Mouse (Mus musculus): ENCODE measurements around the gene Tpst2.

The Tpst2 gene

DNA sequence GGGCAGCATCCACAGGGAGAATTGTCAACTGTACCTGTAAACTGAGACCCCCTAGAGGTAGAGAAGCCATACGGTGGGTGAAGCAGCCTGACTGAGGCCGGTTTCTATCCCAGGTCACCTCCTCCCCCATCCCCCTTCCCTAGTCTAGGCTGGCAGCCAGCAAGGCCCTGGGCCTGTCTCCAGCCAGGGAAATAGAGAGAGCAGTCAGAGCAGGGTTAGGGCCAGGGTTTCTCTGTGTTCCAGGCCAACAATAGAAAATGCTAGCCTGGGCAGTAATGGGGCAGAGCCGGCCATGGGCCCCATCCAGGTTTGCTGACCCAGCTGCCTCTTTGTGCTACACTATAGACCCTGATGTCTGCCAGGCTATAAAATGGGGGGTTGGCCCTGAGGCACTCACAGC lies 21.1 kb upstream of the Tpst2 start, which contains the start of gene Crybb1:
Gene Crybb1 (plus strand): TSS at position 390 of the 400 bp plus-strand sequence.
- no peak for DNase-seq (ENCODE audit: low read depth, low spot score)

DNA sequence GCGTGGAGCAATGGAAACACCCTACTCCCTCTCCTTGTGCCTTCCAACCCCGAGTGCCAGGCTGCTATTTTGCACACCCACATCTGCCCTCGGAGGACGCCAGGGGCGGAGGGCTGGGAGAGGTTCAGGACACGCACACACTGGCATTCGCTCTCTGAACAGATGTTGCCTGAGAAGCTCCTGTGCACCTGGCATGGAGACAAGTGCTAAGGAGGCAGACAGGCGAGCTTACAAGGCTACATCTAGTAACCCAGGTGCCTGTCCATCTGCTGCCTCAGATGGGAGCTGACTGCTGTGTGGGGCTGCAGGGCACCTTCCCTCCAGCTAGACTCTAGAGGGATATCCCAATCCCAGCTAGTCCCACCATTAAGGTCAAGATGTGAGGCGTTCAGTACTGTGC lies 20.0 kb upstream of the Tpst2 start:
- DNase-seq (ENCODE audit: low read depth, low spot score), result peak; percentile 36

DNA sequence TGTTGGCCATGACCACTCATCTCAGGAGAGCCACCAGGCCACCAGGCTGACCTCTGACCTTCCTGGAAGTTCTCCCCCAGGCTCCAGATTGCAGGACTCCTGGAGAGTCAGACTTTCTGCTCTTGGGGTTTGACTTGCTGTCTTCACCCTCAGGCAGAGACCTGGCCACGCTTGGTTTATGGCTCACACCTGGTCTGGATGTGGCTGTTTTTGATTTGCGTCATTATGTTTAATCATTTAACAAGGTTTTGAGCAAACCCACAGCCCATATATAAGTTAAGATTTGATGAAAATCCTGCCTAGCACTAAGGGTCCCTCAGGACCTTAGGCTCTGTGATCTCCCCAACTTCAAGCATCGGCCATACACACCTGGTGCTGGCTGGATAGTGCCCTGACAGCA lies 18.6 kb upstream of the Tpst2 start:
- no peak for DNase-seq (ENCODE audit: low read depth, low spot score)

DNA sequence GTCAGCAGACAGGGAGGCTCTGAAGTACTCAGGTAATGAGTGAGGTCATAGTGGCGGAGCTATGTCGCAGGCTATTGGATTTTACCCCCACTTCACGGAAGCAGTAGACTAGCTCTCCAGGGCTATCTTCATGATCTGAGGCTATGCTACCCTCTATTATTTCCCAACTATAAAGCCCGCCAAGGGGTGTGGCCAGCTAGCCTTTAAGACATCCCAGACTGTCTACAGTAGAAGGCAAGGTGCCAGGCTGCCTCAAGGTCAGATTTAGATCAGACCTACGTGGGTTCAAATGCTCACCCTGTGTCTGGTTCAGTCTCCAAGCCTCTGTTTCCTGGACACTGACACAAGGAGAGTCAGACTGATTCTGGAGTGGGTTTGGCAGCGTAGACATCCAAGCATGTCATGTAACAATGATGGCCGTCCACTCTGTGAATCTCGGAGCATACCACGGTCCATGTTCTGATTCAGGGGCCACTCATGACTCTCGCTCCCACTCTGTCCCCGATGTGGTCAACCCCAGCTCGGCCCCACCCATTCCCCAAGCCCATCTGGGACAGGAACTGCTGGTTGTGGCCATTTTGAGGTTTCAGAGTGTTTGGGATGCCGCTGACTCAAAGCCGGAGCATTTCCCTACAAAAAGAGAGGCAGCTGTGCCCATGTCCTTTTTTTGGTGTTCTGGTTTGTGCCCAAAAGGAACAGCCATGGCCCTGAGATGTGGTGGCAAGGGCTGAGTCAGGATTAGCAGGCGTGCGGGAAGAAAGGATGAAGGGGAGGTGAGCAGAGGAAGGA lies 16.4 kb upstream of the Tpst2 start:
- no peak for DNase-seq (ENCODE audit: low read depth, low spot score)

DNA sequence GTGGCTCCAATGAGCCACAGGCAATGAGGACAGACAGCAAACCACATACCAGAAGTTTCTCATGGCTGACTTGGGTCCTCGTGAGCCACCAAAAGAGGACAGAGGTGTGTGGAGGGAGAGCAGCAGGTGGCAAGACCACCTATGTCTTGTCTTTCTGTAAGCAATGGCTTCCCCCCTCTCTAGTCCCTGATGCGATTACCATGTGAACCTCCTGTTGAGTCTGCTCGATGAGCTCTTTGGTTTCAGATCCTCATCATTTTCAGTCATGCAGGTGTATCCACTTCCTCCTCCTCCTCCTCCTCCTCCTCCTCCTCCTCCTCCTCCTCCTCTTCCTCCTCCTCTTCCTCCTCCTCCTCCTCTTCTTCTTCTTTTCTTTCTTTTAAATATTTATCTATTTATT lies 15.7 kb upstream of the Tpst2 start:
- DNase-seq (ENCODE audit: low read depth, low spot score), result peak; percentile 44

DNA sequence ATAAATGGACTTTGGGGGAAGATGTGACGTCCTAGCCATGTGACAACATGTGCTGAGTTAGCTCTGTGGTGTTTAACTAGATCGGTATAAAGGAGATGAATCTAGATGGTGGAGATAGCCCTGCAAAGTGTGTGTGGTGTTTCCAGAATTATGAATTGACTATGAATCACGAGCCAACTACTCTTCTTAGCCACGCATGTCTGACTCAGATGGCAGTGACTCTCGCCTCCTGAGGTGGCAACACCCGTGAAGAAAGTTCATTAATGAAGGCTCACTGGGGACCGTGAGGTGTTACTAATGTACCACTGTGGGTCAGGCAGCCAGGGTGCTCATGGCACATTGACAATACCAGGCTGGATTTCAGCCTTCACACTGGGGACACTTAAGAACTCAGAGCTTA lies 12.4 kb upstream of the Tpst2 start:
- no peak for DNase-seq (ENCODE audit: low read depth, low spot score)

DNA sequence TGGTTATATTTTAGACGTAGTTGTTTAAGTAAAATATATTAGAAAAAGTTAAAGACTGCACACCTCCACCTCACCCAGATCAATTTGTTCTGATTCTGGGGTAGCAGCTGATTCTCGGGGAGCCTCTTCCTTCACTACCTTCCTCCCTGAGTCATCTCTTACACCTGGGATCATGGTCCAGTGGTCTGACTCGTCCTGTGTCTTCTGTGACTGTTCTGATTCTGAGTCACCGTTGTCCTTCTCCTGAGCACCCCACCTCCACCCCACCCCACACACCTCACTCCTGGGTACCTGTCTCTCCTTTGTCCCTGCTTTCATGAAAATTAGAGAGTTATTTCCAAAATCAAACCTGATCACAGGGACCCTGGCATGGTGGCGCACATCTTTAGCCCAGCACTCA lies 11.4 kb upstream of the Tpst2 start:
- DNase-seq (ENCODE audit: low read depth, low spot score), result no peak

DNA sequence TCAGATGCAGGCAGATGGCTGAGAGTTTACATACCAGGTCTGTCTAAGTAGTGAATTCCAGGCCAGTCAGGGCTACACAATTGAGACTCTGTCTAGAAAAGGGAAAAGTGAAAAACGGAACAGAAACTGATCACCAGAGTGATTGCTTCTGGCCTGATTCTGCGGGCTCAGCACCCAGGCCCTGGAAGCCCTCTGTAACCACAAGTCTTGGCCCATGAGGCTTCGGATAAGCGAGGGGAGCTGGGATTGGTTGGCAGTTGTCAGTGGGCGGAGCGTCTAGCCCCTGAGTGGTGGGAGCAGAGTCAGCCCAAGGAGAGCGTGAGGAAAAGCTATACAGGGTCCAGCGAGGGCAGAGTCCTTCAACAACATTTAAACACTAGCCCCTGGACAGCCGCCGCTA lies 11.0 kb upstream of the Tpst2 start:
- DNase-seq (ENCODE audit: low read depth, low spot score), result peak; percentile 90

DNA sequence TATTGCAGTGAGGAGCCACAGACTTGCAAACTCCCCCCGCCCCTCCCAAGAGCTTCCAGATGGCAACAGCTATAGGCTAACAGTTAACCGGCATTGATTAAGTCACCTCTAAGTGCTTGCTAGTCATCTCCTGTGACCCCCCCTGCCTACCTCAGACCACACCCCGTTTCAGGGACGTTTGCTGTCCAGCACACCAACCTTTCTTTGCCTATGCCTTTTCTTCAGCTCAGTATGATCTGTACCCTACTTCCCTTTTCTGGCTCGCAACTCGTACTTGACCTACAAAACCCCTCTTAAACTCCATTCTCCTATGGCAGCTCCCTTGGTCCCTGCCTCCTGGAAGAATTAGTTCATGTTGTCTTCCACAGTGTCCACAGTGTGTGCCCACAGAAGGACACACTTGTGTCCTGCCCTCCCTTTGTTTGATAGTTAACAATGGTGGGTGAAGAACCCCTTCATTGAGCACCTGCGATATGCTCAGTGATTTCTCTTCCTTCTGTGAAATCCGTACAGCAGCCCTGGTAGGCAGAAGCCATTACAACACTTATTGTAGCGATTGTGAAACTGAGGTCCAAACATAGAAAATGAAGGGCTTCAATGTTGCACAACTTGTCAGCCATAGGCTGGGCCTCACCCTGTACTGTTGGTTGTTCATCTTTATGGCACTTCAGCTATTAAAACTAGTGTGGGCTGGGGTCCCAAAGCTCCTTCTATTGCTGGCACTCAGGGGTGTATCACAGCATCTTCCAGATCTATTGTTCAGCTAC lies 10.3 kb upstream of the Tpst2 start:
- peak; percentile 88 for DNase-seq (ENCODE audit: low read depth, low spot score)

DNA sequence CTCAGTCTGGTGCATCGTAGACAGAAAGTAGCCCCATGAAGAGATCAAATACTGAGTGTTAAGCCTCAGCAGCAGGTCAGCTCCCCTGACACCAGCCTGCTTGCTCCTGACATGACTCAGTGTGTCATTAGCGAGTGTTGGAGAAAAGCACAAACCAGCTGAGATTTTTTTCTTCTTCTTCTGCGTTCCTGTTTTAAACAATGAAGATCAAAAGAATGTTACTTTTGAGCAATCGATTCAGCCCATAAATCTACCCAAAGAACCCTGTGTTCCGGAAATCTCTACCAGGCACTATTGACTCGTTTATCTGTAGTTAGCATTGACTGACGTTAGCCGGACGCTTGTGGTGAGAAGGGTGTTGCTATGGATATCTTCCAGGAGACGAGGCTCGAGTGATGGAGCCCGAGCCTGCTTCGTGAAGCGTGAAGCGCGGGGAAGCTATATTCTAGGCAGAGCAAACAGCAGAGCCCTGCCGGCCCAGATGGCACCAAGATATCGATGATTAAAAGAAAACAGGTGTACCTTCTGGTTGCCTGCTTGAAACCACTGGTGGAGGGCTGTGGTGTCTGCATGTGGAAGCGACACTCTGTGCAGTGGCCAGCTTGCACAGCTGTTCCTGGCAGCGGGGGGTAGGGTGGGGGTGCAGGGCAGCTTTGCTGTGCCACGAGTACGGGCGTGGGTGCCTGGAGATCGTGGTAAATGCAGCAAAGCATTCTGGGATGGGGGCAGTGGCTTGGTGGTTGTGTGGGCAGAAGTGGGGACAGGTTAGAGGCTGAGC lies 5.5 kb upstream of the Tpst2 start:
- DNase-seq (ENCODE audit: low read depth, low spot score), result peak; percentile 77

DNA sequence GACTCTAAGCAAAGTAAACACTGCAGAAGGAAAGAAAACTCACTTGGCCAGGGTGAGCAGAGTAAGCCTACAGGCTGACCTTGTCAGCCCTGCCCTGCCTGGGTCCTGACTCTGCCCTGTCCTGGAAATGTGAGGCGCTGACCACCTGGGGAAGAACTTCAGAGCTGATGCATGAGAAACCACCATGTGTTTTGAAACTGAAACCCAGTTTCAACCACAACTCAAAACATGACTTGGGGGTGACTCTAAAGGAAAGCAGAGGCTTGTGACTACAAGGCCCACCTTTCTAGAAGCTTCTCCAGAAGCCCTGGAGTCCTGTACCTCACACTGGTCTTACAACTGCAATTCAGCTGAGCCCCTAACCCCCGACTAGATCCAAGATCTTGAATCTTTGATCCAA lies 3.6 kb upstream of the Tpst2 start:
- DNase-seq (ENCODE audit: low read depth, low spot score), result peak; percentile 75

DNA sequence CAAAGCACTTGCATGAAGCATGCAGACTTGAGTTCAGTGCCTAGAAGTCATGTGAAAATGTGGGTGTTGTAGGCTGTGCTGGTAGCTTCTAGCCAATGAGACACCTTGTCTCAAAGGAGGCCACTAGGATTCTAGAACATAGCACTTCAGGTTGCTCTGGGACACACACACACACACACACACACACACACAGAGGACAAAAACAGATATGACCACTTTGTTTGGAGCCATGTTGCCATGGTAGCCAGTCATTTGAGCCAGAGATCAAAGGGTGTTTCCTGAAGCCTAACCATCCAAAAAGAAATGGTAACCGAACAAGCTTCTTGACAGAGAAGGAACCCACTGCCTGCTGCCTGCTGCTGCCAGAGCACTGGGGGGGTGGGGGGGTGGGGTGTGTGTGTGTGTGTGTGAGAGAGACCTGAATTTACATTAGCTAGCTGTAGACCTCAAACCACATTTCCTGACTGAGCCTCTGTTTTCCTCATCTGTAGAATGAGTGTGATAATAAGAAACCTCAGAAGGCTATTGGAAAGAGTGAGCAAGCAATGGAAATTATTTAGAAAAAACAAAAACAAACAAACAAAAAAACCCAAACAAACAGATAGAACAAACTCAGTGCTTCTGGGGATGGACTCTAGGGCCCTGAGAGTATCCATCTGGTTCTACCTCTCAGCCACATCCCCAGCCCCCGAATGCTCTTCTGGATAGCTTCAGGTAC lies 2.6 kb upstream of the Tpst2 start:
- peak; percentile 56 for DNase-seq (ENCODE audit: low read depth, low spot score)

DNA sequence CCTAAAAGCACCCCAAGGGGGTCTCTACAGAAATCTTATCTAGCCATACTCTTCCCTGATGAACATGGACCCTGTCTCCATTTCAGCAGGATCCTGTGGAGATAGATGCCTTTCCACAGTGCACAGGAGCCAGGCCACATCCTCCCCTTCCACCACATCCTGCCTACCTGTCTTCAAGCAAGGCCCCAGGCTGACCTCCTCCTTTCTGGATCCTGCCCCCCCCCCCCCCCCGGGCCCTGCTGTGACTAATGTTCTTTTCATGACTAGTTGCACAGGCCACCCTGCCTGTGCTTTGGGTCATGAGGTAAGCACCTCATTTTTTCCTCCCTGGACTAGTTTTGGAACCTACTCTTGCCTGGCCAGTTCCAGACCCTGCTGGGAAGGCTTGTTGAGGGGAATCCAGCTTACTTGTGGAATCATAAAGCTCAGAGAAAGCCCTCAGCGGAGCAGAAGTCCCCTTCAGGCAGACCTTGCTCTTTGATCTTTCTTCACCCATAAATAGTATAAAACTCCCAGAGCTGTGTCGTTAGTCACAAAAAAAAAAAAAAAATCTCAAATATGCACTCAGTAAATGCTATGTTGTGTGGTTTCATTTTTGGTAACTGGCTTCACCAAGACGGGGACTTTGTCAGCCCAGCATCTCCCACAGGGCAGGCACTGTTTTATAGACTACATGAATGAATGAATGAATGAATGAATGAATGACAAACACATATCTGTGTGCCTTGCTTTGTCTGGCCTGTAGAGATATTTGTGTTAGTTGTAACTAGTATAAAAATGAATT lies 1.3 kb upstream of the Tpst2 start:
- no peak for DNase-seq (ENCODE audit: low read depth, low spot score)

DNA sequence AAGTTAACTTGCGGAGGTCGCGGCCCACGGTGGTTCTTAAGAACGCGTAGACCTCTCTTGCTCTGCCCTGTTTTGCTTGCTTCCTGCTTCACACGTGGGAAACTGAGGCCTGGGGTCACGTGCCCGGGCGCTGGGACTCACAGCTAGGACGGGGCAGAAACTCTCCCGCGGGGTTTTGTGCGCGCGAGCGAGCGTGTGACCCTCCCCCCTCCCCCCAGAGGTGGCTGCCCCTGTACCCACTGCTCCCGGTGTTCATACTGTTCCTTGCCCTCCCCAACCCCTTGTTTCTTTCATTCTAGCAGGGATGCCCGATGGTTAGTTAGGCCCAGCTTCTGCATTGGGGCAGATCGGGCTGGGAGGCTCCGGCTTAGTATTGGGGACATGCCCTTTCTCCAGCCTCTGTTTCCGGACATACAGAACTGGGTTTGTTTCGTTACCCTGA lies 437 bp downstream of the Tpst2 start:
- peak; percentile 70 for DNase-seq (ENCODE audit: low read depth, low spot score)

DNA sequence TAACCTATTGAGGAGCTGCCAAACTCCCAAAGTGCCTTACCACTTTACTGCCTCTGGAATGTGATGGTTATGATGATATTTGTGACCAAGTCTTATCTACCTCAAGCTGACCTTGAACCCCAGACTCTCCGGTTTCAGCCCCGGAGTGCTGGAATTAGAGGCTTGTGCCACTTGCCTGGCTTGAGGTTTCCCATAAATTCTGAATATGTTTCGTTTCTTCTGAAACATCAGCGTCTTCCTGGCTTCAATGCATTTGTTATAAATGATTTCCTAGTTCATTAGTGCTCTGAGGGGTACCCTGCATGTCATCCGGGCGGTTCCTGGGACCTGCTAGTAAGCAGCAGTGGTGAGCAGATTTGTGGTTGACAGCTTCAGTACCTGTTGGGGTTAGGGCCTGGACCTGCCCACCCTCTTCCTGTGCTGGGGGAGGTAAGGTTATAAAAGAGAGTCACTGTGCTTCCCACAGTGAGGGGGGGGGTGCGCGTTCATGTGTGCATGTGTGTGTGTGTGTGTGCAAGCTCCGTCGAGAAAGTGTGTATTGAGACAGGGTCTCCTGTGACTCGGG lies 1.5 kb downstream of the Tpst2 start:
- DNase-seq (ENCODE audit: low read depth, low spot score), result no peak

DNA sequence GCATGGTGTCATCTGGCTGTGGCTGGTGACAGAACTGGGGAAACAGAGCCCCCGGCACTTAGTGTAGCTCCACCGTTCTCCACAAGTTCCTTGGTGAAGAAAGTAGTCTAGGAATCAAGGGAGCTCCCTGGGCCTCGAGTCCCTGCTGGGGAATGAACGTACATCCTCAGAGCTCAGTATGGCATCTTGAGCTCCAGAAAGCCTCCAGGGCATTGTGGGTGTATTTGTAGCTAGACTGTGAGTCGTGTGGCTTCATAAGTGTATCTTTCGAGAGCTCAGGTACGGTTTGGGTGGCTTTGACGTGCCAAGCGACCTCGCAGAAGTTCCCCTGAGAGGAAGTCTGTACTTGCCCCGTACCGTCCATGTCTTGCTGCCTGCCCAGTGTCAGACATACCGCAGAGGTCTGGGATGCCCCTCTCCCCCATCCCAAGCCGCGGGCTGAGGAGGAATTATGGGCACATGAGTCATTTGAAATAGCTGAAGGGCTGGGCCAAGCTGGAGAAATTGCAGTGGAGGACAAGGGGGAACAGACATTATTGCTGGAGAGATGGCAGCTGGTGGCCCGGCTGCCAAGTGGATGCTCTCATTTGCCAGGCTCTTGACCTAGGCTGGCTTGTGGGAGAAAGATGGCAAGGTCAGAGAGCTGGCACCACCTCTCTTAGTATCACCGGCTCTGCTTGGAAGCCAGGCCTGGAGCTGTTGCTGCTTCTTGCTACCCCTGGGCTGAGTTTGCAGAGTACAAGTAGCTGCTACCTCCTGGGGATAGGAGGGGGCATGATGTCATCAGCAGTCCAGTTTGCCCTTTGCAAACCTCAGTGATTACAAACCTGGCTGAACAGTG lies 2.9 kb downstream of the Tpst2 start:
- no peak for DNase-seq (ENCODE audit: low read depth, low spot score)

DNA sequence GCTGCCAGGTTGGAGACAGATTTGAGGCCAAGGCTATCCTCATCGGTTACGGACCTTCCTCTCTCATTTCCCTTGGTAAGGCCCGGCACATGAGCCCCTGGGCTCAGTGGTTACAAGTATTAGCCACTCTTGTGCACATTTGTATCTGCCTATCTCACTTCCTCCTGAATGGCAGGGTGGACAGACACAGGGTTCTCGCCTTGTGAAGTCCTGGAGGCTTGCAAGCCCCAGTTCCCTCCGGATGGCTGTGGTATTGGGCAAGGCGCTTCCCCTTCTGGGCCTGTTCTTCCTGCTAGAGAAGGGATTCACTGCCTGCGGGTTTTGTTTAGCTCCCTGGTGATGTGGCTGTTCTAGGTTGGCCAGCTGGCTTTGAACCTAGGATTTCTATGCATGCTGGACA lies 3.7 kb downstream of the Tpst2 start:
- no peak for DNase-seq (ENCODE audit: low read depth, low spot score)

DNA sequence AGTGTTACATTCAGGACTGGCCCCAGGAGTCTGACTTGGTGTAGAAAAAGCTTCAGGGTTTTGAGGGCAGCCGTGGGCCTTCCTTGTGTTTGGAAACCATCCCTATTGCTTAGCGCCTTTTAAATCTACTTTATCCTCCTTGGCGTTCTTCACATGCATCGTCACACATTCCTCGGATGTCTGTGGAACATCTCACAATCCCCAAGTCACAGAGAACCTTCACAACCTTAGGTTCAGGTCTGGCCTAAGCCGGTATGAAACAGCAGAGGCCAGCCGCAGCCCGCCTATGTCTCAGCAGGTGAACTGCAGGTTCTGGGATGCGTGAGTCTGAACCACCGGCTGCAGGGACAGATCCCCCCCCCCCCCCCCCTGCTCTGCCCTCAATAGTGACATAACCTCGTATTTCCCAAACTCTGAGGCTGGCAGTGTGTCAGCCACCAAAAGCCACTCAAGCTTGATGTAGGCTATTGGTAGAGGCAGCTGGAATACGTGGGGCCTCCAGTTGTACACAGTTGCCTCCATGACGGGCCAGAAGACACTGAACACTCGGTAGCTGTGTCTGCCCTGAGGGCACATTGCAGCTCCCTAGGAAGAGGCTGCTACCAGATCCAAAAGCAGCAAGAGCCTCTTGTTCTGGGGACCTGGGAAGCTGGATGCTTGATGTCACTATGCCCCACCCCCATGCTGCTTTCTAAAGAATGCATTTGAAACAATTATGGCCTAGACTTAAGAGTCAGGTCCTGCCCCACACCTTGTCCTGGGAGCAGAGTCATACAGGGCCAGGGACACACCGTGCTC lies 4.6 kb downstream of the Tpst2 start:
- no peak for DNase-seq (ENCODE audit: low read depth, low spot score)

DNA sequence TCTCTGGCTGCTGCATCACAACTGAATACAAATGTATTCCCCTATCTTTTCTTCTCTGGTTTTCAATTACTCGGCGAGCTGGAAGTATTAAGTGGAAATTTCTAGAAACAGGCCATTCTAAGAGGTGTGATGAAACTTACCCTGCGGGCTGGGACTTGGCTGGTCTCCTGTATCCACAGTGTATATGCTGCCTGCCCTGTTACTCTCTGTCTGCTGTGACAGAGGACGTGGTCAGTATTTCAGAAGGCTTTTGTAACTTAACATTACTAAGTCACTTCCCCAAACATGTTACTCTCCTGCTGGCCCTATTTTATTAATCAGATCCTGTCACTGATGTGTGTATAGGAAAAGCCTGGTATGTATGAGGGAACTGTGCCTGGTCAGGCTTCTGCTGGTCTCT lies 5.2 kb downstream of the Tpst2 start:
- DNase-seq (ENCODE audit: low read depth, low spot score), result no peak

All from A20 (cell line).